Mouse (Mus musculus) brown adipose tissue, adult 24 weeks (tissue): ENCODE measurements around the gene Cobll1. TPM values are rescaled to one million over a fixed set of nuclear protein-coding genes. Genes with fewer than 3 reads are reported as not detected.
"Not testable (repeated sequence)": the region's sequence is repeated elsewhere in the genome, so short reads cannot be mapped to it uniquely, and the experiment has no call there.

Source experiments
- H3K27ac ChIP-seq: fragments of 200-500 bp; replicated peaks from 2 replicates; pipeline ENCODE4 v1.5.1; 2012; ENCODE audit warnings: low read depth, mild to moderate bottlenecking, low read length
- H3K4me1 ChIP-seq: fragments of 200-500 bp; 2 replicates; pipeline ENCODE4 v1.6.1; 2012; ENCODE audit warnings: low read length, mixed read lengths; ENCODE audit not compliant: control insufficient read depth, insufficient read depth, insufficient read length
- H3K4me3 ChIP-seq: fragments of 200-500 bp; 2 replicates; pipeline ENCODE4 v1.5.1; 2012; ENCODE audit warnings: low read depth, mild to moderate bottlenecking, low read length, moderate library complexity; ENCODE audit not compliant: insufficient read depth
- polyA plus RNA-seq: library from polyadenylated mRNA; stranded (reverse); fragments of >200 nt; gene quantifications from 2 replicates; pipeline ENCODE4 v1.2.4, GENCODE M21; 2012; ENCODE audit not compliant: missing spikeins, insufficient read depth, insufficient read length

Gene Cobll1
- 20.0 and 24.9 TPM in 2 replicates for polyA plus RNA-seq

GRCm38 (mm10) chr2:65238964-65239570 lies at the start of gene Cobll1:
Gene Cobll1 (minus strand): TSS chr2:65239403.
- Histone ChIP-seq H3K4me3 (peak within 1 kb of the TSS; percentile 72), H3K27ac (peak within 1 kb of the TSS; percentile 58), H3K4me1 (no peaks in the 10 kb centered on the region)

- H3K4me3 ChIP-seq, result no peak overlapping the region
- H3K27ac ChIP-seq, result no peak overlapping the region
- H3K4me1 ChIP-seq, result 0 out of 2 replicates have a peak, but pooled peaks cover 5% of the 10 kb centered on the region
These were observed 49.5 kb upstream of the Cobll1 start for GRCm38 (mm10) chr2:65288696-65289095.

GRCm38 (mm10) chr2:65285380-65285779 lies 46.2 kb upstream of the Cobll1 start:
- H3K4me3 ChIP-seq, result no peak overlapping the region

GRCm38 (mm10) chr2:65282979-65283378 lies 43.8 kb upstream of the Cobll1 start:
- H3K27ac ChIP-seq, result no peak overlapping the region
- H3K4me1 ChIP-seq, result peaks cover 4% of the 10 kb centered on the region; the same call in 1 of the 2 replicates
- H3K4me3 ChIP-seq, result no peak overlapping the region

More at GRCm38 (mm10) chr2:65285380-65285779, 46.2 kb upstream of the Cobll1 start:
- H3K4me1 ChIP-seq, result 0 out of 2 replicates have a peak, but pooled peaks cover 2% of the 10 kb centered on the region
- H3K27ac ChIP-seq, result 0 out of 2 replicates have a peak overlapping the region, but pooled peaks have one; percentile 7

- Histone ChIP-seq H3K27ac (no peak overlapping the region), H3K4me1 (peaks cover 2% of the 10 kb centered on the region; the same call in 1 of the 2 replicates), H3K4me3 (no peak overlapping the region)
These were observed 40.0 kb upstream of the Cobll1 start for GRCm38 (mm10) chr2:65279029-65279690.

GRCm38 (mm10) chr2:65275443-65276061 lies 36.3 kb upstream of the Cobll1 start:
- H3K27ac ChIP-seq, result no peak overlapping the region
- H3K4me1 ChIP-seq, result peaks cover 2% of the 10 kb centered on the region; the same call in 1 of the 2 replicates
- no peak overlapping the region for H3K4me3 ChIP-seq

- H3K4me3 ChIP-seq, result no peak overlapping the region
- no peaks in the 10 kb centered on the region for H3K4me1 ChIP-seq
- no peak overlapping the region for H3K27ac ChIP-seq
These were observed 34.7 kb upstream of the Cobll1 start for GRCm38 (mm10) chr2:65273910-65274309.

GRCm38 (mm10) chr2:65268731-65269130 lies 29.5 kb upstream of the Cobll1 start:
- Histone ChIP-seq H3K27ac (no peak overlapping the region), H3K4me3 (no peak overlapping the region)

GRCm38 (mm10) chr2:65267834-65268233 lies 28.6 kb upstream of the Cobll1 start:
- Histone ChIP-seq H3K4me3 (no peak overlapping the region), H3K4me1 (no peaks in the 10 kb centered on the region), H3K27ac (no peak overlapping the region)

More at GRCm38 (mm10) chr2:65268731-65269130, 29.5 kb upstream of the Cobll1 start:
- no peaks in the 10 kb centered on the region for H3K4me1 ChIP-seq

- Histone ChIP-seq H3K4me1 (no peaks in the 10 kb centered on the region), H3K27ac (no peak overlapping the region), H3K4me3 (no peak overlapping the region)
These were observed 27.5 kb upstream of the Cobll1 start for GRCm38 (mm10) chr2:65266576-65267299.

GRCm38 (mm10) chr2:65262251-65262650 lies 23.0 kb upstream of the Cobll1 start:
- Histone ChIP-seq H3K27ac (no peak overlapping the region), H3K4me3 (no peak overlapping the region), H3K4me1 (no peaks in the 10 kb centered on the region)

GRCm38 (mm10) chr2:65260828-65261227 lies 21.6 kb upstream of the Cobll1 start:
- not testable (repeated sequence) for H3K4me3 ChIP-seq, H3K4me1 ChIP-seq, H3K27ac ChIP-seq

- Histone ChIP-seq H3K4me3 (no peak overlapping the region), H3K27ac (no peak overlapping the region), H3K4me1 (no peaks in the 10 kb centered on the region)
These were observed 21.2 kb upstream of the Cobll1 start for GRCm38 (mm10) chr2:65260400-65260799.

GRCm38 (mm10) chr2:65257446-65257845 lies 18.2 kb upstream of the Cobll1 start:
- no peak overlapping the region for H3K27ac ChIP-seq
- no peak overlapping the region for H3K4me3 ChIP-seq
- no peaks in the 10 kb centered on the region for H3K4me1 ChIP-seq
